Mouse (Mus musculus) telencephalon, adult 2 months (tissue): Measurements from ENCODE around the gene Gm11027.

Source experiments
- DNase-seq: peaks from one replicate; pipeline ENCODE4 v3.0.0-alpha.2; 2011; ENCODE audit warnings: low read depth, low spot score

Gm11027 gene

DNA sequence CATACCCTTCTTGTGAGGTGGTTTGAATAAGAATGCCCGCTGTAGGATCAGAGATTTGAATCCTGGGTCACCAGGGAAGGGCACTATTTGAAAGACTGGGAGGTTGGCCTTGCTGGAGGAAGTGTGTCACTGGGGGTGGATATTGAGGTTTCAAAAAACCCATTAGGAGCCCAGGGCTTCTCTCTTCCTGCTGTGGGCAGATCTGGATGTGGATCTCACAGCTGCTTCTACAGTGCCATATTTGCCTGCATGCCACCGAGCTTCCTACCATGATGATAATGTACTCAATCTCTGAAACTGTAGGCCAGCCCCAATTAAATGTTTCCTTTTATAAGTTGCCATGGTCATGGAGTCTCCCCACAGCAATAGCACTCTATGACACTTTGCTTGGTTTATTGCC, 4.0 kb downstream of the Gm11027 start:
- no peak for DNase-seq

DNA sequence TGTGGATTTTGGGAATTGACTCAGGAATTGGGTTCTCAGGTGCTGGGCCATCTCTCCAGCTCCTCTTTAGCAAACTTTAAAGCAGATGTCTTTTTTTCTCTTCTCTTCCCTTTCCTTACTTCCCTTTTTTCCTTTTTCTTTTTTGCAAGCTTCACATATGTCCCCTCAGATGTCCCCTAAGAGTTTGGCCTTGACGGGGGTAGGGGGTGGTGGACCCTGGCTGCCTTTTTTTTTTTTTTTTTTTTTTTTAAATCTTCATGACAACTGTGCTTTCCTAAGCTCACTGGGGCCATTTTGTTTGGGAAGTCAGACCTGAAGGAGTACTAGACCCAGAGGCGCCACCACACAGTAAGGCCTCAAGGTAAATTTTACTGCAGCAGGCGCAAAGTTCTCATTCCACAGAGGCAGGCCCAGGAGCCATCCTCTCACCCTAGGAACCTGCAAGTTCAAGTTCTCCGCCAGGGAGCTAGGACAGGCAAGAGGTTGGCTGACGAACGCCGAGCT, 5.0 kb downstream of the Gm11027 start:
- peak; percentile 35 for DNase-seq

DNA sequence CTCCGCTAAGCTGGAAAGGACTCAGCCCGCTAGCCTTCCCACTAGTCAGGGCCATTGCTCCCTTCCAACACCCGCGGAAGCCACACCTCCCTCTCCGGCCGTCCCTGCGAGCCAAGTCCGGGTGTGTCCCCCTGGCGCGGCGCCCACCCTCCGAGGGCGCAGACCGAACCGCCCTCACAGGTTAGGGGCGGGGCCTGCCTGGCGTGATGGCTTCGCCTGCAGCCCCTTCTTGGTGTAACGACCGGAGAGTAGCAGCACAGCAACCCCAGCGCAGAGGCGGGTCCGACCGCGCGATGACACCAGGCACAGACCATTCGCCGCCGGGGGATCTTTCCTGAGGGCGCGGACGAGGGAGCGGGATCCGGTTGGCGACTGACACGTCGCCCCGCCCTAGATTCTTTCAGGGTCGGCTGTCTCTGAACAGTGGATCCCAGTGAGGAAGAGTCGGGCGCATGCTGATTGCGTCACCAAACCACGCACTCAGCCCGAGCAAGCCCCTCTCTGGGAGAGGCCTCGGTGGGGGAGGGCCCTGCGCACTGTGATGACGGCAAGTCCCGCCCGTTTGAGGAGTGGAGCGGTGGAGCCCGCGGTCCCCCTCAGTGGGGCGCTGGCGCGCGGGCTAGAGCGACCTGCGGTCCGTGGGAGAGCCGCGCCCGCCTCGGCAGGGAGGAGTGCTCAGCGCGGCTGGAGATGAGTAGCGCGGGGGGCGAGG, 5.6 kb downstream of the Gm11027 start, which contains the start of gene Esyt2:
Gene Esyt2, plus strand, starts transcription at position 544 of the 712 bp plus-strand sequence.
- DNase-seq = peak; percentile 99

DNA sequence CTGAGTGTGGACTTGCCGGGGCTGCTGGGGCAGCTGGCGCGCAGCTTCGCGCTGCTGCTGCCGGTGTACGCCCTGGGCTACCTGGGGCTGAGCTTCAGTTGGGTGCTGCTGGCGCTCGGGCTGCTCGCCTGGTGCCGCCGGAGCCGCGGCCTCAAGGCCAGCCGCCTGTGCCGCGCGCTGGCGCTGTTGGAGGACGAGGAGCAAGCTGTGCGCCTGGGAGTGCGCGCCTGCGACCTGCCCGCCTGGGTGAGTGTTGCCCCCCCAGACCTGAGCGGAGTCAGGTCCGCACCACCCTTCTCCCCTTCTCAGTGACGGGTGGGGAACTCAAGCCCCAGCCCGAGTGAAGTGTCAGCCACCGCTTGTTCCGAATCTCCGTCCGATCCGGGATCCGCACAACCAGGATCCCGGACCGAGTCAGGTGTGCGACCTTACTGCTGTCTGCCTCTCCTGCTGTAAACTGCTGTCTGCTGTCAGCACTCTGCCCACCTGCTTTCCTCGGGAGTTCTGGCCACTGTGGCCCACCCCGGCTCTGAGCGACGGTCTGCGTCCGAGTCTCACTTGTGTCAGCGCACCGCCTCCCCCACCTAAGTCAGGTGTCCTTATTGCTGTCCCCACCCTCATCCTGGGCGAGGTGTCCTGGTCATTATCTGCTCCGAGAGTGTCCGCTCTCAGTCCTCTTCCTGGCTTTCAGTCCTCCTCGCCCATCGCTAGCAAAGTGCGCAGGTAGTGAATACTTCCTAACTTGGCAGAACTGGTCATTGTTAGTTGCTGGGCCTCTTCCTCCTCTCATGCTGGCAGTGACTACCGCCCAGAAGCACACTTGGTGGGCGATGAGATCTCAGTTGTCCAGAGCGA, 6.5 kb downstream of the Gm11027 start:
- DNase-seq = no peak

DNA sequence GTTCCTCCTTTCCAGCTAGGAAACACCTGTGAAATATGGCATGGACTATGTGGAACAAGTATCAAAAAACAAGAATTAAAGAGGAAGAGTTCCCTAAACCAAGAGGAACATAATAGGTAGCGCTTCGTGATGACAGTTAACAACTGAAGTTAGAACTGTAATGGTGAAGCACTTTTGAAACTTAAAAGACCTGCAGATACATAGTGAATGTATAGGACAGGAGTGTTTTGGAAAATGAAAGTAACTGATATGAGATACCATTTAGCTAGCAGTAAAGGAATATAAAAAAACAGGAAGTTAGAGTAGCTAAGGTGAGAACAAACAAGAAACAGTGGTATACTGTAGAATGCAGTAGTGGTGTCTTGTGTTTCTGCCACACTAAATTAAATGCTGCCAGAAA, 7.7 kb downstream of the Gm11027 start:
- DNase-seq = no peak

DNA sequence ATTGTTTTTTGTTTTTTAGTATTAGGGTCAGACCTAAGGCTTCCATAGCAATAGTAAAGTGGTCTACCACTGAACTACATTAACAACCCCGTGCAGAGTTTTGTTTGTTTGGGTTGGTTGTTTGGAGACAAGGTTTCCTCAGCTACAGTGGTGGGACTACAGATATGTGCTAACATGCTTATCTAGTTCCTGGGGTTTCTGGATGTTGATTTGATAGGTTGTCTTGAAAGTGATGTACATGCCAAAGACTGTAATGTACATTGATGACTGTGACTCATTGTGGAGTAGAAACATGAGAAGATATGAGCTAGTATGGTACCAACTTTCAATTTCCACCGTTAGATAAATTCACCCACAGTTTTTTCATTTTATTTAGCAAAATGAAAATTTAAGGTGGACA, 8.3 kb downstream of the Gm11027 start:
- DNase-seq = no peak

DNA sequence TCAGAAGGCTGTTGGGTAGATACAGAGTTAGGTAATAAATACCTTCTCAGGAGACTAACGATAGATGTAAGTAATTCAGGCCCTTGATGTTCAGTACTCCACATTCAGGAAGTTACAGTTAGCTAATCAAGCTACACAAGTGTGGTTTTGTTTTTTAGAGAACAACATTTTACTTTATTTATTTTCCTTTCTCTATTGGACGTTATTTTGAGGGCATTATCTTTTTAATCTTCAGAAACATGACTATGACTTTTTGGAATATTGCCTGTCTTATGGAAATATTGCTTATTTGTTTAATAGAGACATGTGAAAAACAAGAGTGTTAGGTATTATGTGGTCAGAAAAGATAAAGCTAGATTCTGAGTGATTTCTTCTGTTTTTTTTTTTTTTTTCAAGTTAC, 18.0 kb downstream of the Gm11027 start:
- DNase-seq = no peak

DNA sequence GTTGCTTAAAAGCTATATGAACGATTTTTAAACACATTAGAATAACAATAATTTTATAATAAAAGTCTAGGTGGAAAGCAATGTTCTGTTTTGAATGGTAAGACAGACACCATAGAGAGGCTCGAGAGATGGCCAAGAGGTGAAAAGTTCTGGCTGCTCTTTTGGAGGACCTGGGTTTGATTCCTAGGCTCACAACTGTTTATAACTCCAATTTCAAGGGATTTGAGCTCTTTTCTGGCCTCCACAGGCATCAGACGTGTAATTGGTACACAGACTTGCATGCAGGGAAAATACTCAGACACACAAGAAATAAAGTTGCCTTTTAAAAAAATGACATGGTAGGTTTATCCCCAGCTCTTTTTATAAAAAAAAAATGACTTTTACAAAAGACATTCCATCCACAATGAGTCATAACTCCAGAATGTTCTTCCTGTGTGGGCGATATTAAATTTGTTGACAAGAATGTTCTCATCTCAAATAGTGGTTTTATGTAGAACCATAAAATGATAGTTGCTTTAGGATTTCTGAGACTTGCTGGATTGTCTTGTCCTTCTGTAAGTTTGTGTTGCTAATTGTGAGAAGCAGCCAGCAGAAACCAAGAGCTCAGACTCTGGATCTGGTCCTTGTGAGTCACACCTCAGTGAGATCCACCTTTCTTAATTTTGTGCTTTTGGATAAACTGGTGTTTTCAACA, 18.6 kb downstream of the Gm11027 start:
- DNase-seq = peak; percentile 68

DNA sequence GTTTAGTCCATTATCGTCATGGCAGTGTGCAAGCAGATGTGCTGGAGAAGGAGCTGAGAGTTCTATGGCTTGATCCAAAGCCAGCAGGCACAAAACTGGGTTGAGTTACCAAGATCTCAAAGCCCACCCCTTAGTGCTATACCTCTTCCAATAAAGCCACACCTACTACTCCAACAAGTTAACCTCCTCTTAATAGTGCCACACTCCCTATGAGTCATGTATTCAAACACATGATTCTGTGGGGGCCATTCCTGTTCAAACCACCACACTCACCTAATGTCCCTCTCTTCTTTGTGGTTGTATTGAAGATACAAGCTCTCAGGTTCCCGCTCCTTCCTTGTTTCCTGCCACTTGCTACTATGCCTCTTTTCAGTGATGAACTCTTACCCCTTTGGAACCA, 24.7 kb downstream of the Gm11027 start:
- DNase-seq = no peak

DNA sequence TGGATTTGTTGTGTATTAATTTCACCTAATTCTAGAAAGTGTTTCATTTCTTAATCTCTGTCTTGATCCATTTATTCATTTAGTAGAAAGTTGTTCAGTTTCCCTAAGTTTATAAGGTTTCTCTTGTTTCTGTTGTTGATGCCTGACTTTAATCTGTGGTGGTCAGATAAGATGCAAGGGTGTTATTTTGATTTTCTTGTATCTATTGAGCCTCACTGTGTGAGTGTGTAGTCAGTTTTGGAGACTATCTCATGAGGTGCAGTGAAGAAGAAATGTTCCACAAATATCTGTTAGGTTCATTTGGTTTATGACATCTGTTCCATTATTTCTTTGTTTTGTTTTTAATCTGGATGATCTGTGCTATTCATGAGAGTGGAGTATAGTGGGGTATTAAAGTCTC, 27.0 kb downstream of the Gm11027 start:
- DNase-seq = no peak

DNA sequence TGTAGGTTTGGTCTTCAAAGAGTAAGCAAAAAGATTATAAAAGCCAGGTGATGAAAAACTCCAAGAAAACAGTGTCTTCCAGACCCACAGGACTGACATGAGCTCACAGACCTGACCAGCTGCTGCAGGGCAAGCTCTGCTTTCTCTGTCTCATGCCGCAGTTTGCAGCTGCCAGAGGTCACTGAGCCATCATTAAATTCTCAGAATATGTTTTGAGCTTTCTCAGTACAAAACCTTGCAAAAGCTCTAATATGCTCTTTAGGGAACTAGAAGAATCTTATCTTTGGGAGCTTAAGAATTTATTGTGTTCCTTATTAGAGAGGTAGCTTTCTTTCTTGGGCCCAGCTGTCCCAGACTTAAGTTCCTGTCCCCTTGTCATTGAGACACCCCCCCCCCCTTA, 30.9 kb downstream of the Gm11027 start:
- no peak for DNase-seq

DNA sequence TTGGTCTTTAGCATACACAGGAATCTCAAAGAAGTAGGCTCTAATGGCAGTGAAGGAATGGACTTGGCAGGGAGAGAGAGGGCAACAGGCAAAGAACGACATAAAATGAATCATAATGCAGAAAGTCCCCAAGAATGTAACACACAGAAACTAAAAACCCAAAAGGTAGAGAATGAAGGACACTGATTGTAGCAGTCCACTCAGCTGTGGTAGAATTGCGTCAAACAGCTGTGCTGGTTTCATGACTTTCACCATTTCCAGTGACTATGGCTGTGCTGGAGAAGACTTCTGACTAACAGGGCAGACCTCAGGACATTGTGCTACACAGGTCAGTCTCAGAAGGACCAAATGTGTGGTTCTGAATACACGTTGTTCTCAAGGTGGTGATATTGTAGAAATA, 32.7 kb downstream of the Gm11027 start:
- DNase-seq = no peak

DNA sequence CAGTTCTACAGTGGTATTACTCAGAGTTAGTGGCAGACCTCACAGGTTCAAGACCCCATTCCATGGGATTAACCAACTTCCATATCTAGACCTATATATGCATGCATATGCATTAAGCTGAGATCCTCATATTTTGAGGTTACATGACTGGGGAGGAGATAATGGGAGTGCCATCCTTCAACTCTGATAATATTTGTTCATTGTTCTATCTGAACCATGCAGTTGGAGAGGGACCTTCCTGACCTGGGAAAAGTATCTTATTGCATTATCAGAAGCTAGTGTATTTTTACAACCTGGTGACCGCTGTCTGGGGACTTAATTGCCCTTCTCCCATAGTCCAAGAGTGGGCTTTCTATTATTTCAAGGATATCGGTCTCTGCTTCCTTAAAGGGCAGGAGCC, 33.4 kb downstream of the Gm11027 start:
- no peak for DNase-seq

DNA sequence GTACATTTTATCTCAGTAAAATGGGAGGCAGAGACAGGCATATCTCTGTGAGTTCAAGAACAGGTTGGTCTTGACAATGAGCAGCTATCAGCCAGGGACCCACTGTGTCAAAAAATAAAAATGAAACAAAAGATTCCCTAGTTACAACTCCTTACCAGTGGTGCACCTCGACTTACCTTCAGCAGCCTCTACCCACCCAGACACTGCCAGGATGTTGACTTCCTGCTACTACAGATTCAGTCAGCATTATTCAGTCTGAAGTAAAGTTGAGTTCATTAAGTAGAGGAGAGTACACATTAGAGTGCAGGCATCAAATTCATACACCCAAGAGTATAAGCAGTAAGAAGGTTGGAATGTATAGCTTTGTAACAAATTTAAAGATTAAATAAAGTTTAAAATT, 38.6 kb downstream of the Gm11027 start:
- DNase-seq = no peak

DNA sequence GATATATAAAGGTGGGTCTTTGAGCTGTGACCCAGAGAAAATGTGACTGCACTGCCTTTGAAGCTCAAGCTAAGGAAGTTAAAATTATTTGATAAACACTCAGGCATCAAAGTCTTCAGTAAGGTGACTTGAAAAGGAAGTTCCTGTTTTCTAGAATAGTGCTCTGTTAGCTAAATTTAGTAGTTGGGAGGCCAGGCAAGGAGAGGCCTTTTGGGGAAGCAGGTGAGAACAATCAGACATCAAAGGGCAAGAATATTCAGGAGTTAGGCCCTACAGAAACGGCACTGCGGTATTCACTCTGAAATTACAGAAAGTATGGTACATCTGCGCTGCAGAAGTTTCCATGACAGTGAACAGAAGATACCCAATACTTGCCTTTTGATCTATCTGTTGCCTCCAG, 40.3 kb downstream of the Gm11027 start:
- DNase-seq = no peak

DNA sequence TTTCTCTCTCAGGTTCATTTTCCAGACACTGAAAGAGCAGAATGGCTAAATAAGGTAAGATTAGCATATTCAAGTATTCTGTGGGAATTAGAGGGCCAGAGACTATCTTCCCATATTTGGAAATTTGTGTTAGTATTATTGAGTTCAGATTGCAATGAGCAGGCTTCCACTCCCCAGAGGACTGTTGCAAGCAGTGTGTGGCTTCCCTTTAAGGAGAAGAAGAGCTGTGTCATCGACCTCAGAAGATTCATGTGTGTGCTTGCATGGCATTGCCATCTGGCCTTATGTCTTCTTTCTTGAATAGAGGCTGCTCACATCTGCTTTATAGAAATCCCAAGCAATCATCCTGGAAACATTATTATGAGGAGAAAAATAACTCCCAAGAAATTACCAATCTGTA, 42.6 kb downstream of the Gm11027 start:
- DNase-seq = no peak
